Mouse (Mus musculus) ovary, postnatal 36 days (tissue): ENCODE measurements around the gene Cdc26.

Experiments used
- DNase-seq: peaks from one replicate; pipeline ENCODE4 v3.0.0; 2022; ENCODE audit warnings: low spot score, mixed read lengths

Cdc26 gene

DNA sequence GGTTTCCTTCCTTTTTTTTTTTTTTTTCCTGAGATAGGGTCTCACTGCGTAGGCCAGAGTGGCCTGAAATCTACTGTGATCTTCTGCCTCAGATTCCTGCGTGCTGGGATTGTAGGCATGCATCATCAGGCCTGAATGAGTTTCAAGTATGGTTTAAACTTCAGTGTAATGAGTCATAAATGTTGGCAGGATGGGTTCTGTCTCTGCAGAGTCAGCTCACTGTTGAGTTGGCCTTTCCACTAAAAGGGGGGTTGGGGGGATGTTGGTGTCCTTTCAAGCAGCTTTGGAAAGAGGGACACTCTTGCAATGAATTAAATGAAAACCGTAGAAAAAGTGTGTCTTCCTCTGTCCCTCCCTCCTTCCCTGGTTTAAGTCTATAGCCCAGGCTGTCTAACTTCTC, 9.5 kb downstream of the Cdc26 start:
- DNase-seq, result no peak

DNA sequence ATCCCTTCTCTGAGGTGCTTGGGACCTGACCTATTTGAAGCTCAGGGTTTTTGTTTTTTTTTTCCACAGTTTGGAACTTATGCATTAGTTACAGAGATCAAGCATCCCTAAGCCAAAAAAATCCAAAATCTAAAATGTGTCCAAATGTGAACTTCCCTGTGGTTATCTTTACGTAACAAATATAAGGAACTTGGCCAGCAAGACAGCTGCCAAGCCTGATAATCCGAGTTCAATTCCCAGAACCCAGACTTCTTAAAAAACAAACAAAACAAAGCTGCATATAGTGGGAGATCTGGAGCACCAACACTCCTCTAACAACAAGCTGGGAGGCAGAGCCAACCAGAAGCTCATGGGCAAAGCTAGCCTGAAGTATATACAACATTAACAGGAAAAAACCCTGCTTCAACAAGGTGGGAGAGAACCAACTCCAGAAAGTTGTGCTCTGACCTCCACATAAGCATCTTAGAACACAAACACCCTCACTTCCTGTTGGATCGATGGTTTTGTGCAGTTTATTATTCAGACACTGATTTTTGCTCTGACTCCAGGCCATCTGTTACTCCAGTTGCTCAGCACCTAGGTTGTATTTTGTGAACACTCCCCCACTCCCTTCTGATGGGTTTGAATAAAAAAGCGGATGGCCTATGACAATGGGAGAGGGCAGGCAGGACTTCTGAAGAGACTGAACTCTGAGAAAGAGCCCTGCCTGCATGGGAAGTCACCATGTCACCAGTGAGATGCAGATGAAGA, 10.7 kb downstream of the Cdc26 start:
- no peak for DNase-seq

DNA sequence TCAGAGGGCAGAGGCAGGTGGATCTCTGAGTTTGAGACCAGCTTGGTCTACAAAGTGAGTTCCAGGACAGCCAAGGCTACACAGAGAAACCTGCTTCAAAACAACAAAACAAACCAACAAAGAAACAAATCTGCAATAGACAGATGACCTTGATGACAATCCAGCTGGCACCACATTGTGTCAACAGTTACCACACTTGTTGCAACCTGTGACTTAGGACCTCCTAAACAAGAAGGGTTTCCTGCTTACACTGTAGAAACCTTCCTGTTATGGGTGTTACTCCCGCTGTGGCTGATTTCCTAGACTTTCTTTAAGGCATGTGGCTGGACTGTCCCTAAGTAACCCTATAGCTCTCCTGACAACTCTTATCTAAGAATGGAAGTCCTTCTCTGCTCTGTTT, 12.6 kb downstream of the Cdc26 start:
- DNase-seq, result no peak

DNA sequence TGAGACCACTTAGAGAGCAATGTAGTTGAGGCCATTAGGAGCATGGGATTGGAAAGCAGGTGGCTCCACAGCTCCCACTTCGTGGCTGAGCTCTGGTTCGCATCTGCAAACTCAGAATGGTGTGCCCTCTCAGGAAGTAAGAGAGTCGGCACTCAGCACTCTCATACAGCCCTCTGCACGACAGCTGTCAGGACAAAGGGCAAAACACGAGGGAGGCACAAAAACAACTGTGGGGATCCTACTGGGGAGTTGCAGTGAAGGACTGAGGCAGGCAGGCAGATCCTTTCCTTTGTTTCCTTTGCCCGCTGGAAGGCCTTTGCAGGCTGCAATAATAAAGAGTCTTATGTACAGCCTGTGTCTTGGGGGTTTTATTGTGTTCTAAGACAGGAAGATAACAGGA, 15.0 kb downstream of the Cdc26 start:
- no peak for DNase-seq

DNA sequence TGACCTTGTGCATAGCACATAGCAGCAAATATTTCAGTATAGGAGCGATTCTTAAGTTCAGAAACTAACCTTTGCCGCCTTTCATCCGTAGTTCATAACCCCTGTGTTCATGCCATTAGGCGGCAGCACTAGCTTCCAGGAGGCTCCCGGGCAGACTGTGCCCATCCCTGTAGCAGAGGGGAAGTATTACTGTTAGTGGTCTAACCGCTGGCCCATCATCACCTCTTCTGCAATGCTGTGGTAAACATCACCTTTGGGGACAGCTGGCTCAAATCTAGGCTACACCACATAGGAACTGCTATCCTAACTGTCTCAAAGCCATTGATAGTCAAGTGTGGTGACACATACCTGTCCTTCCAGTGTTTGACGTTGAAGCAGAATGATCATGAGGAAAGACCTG, 16.6 kb downstream of the Cdc26 start:
- no peak for DNase-seq

DNA sequence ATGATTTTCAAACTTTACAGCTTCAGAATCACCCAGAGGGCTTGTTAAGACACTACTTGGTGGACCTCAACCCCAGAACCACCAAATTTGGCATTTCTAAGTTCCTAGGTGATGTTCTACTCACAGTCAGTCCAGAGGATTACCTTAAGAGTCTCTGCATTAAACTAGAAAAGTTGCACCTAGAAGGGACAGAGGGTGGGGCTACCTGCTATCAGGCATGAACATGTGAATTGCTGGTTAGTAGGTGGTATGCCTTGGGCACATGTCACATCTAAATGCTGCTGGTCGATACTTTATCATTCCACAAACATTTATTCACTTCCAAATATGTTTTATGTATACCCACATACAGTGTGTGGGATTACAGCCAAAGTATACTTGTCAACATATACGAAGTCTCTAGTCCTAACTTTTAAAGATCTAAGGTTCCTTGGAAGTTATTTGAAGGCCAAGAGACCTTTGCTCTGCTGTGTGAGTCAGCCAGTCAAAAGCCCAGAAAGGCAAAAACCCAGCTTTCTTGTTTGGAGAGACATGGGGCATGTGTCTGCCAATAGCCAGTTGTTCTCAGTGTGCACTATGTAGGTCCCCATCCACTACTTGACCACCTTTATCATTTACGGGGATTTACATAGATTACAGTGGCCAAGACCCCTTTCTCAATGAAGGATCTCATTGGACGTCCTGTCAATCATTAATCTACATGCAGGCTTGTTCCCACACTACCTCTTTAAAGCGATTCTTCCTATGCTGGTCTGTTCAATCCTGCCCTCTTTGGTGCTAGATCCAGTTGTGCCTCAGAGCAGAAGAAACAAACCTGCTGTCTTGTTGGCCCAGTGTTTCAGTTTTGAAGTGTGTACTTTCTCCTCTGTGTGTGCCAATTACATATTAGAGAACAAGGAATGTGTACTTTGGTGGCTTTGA, 18.6 kb downstream of the Cdc26 start:
- no peak for DNase-seq

DNA sequence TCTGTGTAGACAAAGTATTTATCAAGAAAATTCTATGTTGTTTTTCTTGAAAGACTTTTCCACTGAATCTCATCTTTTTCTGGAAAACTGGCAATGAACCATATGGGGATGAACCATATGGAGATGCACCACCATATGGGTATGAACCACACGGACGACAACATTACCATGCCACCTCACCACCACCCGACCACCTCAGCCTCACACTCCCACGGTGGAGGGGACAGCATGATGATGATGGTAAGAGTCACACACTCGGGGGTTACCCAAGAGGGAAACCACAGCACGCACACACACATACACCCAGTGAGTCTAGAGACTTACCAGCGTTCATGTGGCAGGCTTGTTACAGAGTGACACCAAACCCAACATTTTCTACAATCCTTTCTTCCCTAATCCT, 23.0 kb downstream of the Cdc26 start:
- DNase-seq, result no peak

DNA sequence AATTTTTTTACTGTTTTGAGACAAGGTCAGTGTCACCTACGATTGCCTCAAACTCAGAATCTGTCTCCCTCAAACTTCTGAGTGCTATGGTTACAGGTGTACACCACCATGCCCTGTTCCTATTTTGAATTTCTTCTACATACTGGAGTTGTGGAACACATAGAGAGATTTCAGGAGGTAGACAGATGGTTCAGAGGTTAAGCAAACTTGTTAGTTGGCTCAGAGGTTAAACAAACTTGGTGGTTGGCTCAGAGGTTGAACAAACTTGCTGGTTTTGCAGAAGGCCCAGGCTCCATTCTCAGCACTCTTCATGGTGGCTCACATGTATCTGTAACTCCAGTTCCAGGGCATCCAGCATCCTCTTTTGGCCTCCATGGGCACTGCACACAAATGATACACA, 24.3 kb downstream of the Cdc26 start:
- no peak for DNase-seq

DNA sequence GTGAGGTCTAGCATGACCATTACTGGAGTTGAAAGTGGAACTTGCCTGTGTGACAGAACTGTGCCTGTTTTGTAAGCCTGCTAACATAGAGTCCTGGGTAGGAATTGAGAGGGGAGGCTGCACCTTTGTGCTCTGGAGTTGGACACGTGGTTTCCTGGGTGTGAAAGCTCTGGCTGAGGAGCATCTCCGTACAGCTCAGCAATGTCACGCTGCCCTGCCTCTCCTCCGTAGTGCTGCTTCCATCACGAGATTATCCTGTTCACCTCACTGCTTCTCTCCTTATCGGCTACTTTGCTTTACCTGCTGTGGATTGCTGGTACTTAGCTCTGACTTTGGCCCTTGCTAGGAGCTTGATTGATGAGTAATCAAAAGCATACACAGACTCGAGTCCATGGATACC, 24.7 kb downstream of the Cdc26 start:
- no peak for DNase-seq

DNA sequence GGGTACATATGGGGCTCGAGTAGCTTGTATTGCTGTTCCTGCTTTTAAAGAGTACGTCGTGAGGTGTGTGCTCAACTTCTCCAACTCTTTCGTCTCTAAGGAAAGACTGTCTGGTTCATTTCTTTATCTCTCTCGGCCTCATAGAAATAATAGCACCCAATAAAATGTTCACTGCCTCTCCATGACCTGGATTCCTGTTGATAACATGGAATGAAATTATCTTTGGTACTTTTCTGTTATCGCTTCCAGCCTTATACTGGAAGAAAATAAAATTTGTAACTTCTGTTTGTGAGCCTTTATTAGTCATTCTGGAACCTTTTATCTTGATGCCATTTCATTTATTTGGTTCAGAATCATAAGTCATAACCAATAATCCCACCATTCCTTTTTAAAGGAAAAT, 25.2 kb downstream of the Cdc26 start:
- DNase-seq, result no peak

DNA sequence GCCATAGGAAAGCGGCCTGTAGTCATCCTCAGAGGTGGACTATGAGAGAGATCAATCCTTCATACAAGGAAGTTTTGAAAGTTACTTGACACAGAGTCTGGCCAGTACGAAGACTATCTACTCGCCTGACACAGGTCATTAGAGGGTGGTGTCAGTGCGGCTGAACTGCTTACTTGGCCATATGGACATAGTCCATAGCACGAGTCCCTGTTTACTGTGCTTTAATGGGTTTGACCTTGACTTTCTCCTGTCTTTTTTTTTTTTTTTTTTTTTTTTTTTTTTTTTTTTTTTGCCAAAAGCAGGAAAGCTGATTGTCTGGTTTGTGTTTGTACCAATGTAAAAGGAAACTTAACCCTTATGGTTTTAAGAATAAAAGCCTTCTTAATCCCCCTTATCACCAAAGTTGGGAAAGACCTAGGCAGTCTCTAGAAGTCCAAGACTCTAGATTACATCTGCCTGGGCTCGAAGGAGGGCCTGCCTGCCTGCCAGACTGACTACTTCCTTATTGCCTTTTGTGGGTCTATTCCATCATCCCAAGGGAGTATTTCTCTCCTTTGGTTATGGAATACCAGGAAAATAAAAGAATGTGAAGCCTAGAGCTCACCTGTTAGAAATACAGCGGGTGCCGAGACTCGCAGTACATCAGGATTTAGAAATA, 28.6 kb downstream of the Cdc26 start:
- no peak for DNase-seq

DNA sequence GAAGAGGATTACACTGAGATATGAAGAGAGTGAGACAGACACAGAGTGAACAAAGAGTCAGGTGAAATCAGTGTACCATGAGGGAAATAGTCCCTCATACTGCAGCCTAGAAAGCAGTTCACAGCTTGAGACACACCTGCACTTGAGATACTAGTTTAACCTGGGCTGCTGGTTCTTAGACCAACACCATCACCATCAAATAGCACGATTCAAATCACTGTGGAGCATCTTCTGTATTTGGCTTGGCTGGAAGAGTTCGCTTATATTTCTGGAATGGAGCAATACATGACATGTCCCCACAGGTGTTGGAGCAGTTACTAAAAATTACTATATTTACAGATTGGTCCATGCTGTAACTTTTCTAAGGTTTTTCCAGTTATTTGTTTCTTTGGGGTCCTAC, 32.3 kb downstream of the Cdc26 start:
- DNase-seq, result no peak

DNA sequence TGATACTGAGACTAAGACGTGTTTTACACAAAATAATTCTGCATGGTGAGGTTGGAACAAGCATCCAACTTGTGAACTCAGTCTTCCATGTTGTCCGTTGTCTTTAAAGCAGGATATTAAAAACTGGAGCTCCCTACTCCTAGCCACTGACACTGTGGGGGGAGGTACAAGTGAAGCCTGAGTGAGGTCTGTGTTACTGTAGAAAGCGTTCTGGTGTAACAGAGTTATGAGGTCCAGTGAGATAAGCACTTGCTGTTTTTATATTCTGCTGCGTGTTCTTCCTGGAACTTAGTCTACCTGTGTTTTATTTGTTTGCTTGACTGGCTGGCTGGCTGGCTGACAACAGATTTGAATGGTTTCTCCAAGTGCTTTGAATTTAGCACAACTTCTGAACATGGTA, 34.1 kb downstream of the Cdc26 start:
- no peak for DNase-seq

DNA sequence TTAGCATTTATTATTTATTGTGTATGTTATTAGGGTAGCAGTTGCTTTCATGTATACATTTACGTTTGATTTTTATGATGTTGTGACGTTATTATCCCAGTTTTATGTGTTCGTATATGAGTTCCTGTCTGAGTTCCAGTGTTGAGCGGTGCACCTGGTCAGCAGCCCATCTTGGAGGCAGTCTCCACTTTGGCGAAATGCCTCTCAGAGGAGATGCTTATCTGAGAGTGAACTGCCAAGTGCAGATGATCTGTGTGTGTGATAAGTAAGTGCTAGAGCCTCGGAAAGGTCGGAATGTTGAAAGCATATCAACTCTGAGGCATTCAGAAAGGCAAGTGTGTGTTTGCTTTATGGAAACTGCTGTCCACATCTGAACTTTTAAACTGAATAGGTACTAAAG, 34.8 kb downstream of the Cdc26 start:
- DNase-seq, result no peak

DNA sequence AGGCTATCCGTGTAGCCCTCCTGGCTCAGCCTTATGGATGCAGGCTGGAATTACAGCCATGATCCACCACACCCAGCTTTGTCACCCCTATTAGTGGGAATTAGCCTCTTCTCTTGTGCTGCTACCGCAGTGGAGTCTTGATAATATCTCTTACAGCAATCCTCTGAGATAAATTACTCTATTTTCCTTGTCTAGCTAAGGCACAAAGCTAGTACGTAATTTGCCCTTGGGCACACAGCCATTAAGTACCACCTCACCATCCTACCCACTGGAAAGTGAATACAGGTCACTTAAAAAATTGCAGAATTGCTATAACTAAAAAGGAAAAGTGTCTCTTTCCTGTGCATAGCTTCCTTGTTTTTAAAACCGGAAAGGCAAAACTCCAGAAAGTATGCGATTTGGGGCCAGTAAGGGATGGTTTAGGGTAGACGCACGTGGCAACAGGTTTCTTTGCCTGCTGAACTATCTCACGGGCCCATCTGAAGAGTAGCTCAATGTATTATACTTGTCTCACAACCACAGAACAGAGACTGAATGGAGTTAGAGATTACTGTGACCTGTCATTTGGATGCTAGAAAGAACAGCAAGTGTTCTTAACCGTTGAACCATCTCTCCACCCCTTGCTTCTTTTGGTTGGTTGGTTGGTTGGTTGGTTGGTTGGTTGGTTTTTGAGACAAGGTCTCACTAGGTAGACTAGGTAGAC, 35.5 kb downstream of the Cdc26 start:
- DNase-seq, result no peak

DNA sequence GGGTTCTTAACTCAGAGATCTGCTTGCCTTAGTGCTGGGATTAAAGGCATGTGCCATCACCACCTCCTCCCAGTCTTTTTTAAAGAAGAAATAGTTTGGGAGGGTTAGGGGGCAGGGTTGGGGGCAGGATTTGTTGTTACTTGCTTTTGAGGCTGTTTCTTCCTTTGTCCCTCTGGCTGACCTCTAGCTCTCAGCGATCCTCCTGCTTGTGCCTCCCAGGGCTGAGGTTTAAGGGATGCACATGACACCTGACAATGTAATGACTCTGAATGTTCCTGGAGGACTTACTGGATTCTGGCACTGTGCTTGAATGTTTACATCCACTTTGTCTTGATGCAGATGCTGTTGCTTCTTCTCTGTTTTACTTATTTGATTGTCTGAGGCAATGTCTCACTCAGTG, 36.0 kb downstream of the Cdc26 start:
- no peak for DNase-seq

DNA sequence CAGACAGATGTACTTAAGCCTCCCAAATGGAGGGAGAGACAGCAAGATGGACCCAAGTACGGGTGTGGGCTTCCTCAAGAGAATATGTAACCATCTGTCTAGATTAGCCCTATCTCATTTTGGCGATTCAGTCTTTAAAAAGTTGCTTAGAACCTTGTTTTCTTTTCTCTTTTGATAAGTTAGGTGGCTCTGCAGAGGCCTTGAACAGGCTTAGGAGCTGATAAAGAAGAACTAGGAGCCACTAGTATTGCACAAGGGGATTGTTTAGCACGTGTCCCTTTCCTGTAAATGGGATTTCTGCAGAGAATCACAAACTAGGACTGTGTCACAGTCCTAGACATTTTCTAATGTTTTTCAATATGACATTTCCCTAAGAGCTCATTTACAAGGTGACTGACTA, 39.4 kb downstream of the Cdc26 start:
- DNase-seq, result no peak

DNA sequence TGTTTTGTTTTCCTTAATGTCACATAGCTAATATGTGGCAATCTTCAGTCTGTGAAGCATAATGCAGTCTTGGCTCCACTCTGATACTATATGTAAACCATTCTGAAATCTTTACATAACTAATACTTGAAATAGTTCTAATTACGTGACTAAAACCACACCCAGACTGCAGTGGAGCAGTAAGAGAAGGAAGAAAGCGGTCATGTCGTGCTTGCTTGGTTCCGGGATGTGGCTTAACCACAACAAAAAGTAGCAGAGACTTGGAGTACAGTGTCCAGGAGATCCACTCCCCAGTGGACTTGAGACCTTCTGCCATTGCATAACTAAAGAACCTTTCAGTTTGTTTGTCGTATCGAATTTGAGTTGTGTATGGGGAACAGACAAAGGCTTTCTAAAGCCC, 40.9 kb downstream of the Cdc26 start:
- no peak for DNase-seq

DNA sequence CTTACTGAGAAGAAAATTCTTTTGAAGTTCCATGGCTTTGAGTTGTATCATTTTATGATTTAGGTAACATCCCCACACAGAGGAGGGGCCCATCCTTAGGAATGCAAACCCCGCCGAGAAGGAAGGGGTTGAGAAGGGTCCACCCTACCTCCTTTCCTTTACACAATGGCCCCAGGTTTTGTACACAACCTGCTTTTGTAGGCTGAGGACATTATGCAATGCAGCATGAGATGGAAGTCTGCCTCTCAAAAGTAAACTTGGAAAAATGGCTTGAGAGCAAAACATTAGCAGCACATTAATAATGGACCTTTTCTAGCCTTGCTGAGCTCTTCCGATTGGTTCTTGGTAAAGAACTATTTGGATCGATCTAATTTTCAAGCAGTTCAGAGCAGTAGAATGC, 42.2 kb downstream of the Cdc26 start:
- DNase-seq, result no peak

DNA sequence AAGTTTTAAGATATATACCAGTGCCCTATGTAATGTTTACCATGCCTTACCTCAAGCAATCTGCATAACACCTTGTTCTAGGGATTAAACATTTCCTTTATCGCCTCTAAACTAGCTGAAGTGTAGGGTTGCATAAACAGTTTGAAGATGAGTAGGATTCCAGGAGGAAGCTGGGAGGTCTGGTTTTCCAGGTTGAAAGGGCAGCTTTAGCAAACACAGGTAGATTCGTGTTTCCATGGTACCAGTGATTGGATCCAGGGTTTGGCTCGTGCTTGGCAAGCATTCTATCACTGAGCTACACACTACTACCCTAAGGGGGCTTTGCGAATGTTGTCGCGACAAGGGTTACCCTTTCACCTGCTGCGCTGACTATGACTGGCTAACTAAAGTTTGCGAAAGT, 44.1 kb downstream of the Cdc26 start:
- DNase-seq, result no peak

DNA sequence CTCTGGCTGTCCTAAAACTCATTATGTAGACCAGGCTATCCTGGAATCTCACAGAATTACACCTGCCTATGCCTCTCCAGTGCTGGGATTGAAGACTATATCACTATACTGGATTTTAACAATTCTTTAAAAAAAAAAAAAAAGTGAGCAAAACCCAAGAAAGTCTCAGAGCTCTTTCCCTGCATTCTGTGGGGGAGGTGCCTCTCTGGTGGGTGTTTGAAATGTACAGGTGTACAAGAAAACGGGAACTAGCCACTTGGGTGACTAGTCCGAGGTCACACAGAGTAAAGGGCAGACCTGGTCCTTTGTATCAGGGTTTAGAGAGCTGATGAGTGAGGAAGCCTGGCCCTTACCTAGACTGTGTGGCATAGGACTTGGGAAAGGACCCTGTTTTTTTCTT, 46.0 kb downstream of the Cdc26 start:
- no peak for DNase-seq

DNA sequence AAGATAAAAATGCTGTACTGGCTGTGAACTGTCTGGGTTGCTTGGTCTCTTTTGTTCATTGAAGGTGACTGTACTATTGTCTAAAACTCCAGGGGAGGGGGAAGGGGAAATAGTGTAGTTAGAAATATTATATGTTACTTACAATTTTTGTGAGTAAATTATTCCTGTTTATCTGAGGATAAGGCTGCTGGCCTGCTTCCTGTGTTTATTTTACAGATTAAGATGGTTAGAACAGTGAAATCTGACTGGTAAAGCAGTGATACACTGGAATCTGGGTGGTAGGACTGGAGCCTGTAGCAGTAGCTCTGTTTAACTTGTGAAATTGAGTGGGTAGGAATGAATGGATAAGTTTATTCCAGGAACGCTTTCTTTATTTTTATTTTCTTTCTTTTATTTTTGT, 46.4 kb downstream of the Cdc26 start:
- DNase-seq, result no peak
